Mouse (Mus musculus): ENCODE data around the gene Serinc3. TPM values are rescaled to one million over a fixed set of nuclear protein-coding genes. Genes with fewer than 3 reads are reported as not detected.

Gene Serinc3
- polyA plus RNA-seq, 1 experiment, result 31.2 TPM

DNA sequence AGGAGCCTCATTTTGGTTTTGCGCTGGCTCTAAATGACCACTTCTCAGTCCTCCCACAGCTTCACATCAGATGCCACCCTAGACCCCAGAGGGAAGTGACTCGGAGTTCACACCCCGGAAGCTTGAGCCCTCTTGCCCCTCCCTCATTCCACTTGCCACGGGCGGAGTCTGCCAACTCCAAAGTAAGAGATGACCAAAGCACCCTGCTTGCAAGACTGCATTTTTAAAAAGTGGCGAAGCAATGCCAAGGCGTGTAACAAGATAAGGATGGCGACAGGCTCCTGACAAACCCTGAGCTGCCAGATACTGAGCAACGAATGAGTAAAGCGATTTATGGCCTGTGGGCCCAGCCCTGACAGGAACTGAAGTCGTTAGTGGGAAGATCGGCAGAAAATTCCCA, 54.7 kb downstream of the Serinc3 start:
- peak overlapping the region; percentile 68 for H3K4me3 ChIP-seq (replicated peaks)
- no peaks in the 10 kb centered on the region for H3K36me3 ChIP-seq (replicated peaks; ENCODE audit: low read length)
- peaks cover 59% of the 10 kb centered on the region for H3K4me1 ChIP-seq

DNA sequence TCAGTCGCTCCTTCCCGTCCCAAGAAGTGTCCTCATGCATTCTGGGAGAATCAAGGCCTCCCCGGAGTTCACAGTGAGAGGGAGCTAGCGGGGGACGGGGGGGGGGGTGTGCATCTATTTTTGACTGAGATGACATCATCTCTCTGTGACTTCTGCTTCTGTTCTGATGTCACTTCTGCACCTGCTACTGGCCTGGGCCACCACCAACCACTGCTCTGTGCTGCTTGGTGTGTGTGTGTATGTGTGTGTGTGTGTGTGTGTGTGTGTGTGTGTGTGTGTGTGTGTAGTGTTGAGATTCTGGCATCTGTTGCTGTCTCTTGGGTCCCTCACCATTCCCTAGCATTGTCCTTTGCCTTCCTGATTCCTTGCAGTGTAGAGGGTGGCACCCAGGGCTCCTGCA, 57.4 kb downstream of the Serinc3 start:
- no peak overlapping the region for H3K4me3 ChIP-seq (replicated peaks)
- peaks cover 10% of the 10 kb centered on the region for H3K27me3 ChIP-seq (replicated peaks)
- peaks cover 50% of the 10 kb centered on the region for H3K4me1 ChIP-seq
- no peak for TF ChIP-seq FLI1 (IDR thresholded peaks at IDR 0.05; ENCODE audit: low read length)
- TF ChIP-seq GATA1 (IDR thresholded peaks at IDR 0.05; ENCODE audit: borderline replicate concordance, low read length), result no peak
- H3K36me3 ChIP-seq (replicated peaks; ENCODE audit: low read length), result no peaks in the 10 kb centered on the region
- H3K9me3 ChIP-seq, result no peaks in the 10 kb centered on the region

More for the DNA sequence above, 54.7 kb downstream of the Serinc3 start:
- TF ChIP-seq GATA1 (IDR thresholded peaks at IDR 0.05; ENCODE audit: borderline replicate concordance, low read length) (no peak), FLI1 (IDR thresholded peaks at IDR 0.05; ENCODE audit: low read length) (no peak)
- H3K9me3 ChIP-seq, result no peaks in the 10 kb centered on the region
- H3K27me3 ChIP-seq (replicated peaks), result peaks cover 6% of the 10 kb centered on the region

DNA sequence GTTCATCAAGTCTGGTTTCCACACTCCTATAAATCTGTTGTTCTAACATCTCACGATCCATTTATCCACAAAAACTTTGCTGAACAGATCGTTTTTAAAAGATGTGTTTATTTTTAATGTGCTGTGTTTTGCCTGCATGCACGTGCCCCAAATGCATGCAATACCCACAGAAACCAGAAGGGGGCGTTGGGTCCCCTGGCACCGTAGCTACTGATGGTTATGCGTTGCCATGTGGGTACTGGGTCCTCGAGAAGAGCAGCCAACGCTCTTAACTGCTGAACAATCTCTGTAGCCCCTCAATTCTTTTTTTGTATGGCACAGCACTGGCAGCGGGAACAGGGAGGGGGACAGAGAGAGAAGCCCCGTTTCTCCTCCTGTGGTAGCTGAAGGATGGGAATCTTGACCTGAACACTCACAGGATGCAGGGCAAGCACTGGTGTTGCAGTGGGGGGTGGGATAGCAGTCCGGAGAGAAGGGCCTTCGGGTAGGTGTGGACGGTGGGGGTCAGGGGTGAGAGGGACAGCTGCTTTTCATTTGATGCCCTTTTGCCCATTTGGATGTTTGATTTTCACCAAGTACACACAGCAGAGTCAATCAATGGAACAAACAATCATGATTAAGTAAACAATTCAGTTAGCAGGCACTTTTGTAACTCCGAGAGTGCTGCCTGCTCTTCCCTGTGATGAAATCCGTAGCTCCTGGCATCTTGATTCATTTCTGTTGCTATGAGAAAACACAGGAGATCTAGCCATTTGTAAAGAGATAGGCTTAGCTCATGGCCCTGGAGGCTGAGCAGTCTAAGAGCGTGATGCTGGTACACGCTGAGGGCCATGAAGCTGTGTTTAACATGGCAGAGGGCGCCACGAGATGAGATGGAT, 58.3 kb downstream of the Serinc3 start:
- peaks cover 12% of the 10 kb centered on the region for H3K27me3 ChIP-seq (replicated peaks)
- peaks cover 50% of the 10 kb centered on the region for H3K4me1 ChIP-seq
- no peak for TF ChIP-seq FLI1 (IDR thresholded peaks at IDR 0.05; ENCODE audit: low read length)
- no peak for TF ChIP-seq GATA1 (IDR thresholded peaks at IDR 0.05; ENCODE audit: borderline replicate concordance, low read length)
- H3K4me3 ChIP-seq (replicated peaks), result peak overlapping the region; percentile 48
- H3K9me3 ChIP-seq, result no peaks in the 10 kb centered on the region
- no peaks in the 10 kb centered on the region for H3K36me3 ChIP-seq (replicated peaks; ENCODE audit: low read length)

DNA sequence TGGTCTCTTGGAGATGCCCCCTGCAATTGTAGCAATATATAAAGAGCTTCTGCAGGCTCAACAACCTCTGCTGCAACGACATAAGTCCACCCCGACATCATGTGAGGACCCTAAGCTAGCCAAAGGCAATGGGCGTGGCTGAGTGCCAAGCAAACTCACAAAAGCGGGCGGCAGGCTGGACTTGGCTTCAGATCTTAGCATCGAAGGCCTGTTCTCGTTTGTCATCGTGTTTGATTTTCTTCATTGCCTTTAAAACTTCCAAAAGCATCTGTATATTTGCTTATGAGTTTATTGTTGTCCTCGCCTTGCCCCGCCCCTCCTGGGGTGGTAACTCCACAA, 60.9 kb downstream of the Serinc3 start:
- Histone ChIP-seq H3K4me1 (peaks cover 28% of the 10 kb centered on the region), H3K36me3 (replicated peaks; ENCODE audit: low read length) (no peaks in the 10 kb centered on the region), H3K4me3 (replicated peaks) (no peak overlapping the region), H3K9me3 (no peaks in the 10 kb centered on the region), H3K27me3 (replicated peaks) (peaks cover 26% of the 10 kb centered on the region)
- no peak for TF ChIP-seq FLI1 (IDR thresholded peaks at IDR 0.05; ENCODE audit: low read length)
- TF ChIP-seq GATA1 (IDR thresholded peaks at IDR 0.05; ENCODE audit: borderline replicate concordance, low read length), result no peak

DNA sequence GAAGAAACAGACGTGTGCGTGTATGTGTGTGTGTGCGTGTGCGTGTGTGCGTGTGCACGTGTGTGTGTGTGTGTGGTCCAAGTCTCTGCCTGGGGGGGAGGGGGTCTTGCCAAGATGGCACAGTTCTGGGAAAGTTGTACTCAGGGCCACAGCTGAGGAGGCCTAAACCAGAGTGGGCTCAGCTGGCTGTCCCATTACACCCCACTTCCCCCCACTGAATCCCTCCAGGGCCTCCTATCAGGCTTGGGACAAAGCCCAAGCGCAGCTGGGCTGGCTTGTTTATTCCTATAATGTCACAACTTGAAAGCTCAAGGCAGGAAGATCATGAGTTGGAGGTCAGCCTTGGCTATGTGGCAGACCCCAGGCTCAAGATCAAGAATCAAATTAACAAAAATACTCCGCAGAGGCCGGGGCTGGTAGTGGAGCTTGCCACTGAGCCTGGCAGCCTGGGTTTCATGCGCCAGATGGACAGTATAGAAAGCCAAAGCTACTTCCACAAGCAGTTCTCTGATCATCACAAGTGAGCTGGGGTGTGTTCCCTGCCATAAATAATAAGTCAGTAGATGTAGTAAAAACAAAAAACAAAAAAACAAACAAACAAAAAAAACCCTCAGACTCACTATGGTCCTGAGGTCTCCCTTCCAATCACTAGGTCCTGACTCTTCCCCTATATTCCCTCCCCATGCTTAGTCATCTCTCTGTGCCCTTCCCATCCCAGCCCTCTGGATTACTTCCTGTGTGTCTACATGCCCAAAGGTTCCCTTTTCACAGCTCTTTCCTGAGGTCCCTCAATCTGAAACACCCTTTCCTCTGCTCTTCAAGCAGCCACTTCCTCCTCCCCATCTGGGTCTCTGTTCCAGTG, 61.5 kb downstream of the Serinc3 start:
- Histone ChIP-seq H3K9me3 (no peaks in the 10 kb centered on the region), H3K27me3 (replicated peaks) (peaks cover 30% of the 10 kb centered on the region)

GRCm38 (mm10) chr2:163580069-163580945, 64.6 kb downstream of the Serinc3 start:
- H3K27me3 ChIP-seq (replicated peaks), result peaks cover 44% of the 10 kb centered on the region

More for the DNA sequence above, 61.5 kb downstream of the Serinc3 start:
- peaks cover 24% of the 10 kb centered on the region for H3K4me1 ChIP-seq
- no peak overlapping the region for H3K4me3 ChIP-seq (replicated peaks)
- TF ChIP-seq FLI1 (IDR thresholded peaks at IDR 0.05; ENCODE audit: low read length), result no peak
- TF ChIP-seq GATA1 (IDR thresholded peaks at IDR 0.05; ENCODE audit: borderline replicate concordance, low read length), result no peak
- no peaks in the 10 kb centered on the region for H3K36me3 ChIP-seq (replicated peaks; ENCODE audit: low read length)

DNA sequence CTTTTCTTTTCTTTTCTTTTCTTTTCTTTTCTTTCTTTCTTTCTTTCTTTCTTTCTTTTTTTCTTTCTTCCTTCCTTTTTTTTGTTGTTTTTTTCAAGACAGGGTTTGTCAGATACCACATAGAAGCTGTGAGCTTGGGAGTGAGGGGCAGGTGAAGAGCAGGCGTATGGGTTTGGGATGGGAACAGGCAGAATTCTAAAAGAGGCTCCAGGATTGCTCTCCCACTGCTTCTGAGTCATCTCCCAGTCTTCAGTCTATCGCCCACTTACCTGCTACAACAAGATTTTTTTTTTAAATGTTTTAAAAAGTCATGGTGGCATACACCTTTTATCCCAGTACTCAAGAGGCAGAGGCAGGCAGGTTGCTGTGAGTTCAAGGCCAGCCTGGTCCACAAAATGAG, 66.9 kb downstream of the Serinc3 start:
- Histone ChIP-seq H3K9me3 (no peaks in the 10 kb centered on the region), H3K36me3 (replicated peaks; ENCODE audit: low read length) (no peaks in the 10 kb centered on the region), H3K27me3 (replicated peaks) (peaks cover 64% of the 10 kb centered on the region), H3K4me1 (peaks cover 11% of the 10 kb centered on the region), H3K4me3 (replicated peaks) (no peak overlapping the region)
- TF ChIP-seq GATA1 (IDR thresholded peaks at IDR 0.05; ENCODE audit: borderline replicate concordance, low read length) (no peak), FLI1 (IDR thresholded peaks at IDR 0.05; ENCODE audit: low read length) (no peak)

More at GRCm38 (mm10) chr2:163580069-163580945, 64.6 kb downstream of the Serinc3 start:
- Histone ChIP-seq H3K36me3 (replicated peaks; ENCODE audit: low read length) (no peaks in the 10 kb centered on the region), H3K4me1 (peaks cover 17% of the 10 kb centered on the region), H3K9me3 (no peaks in the 10 kb centered on the region), H3K4me3 (replicated peaks) (no peak overlapping the region)
- TF ChIP-seq FLI1 (IDR thresholded peaks at IDR 0.05; ENCODE audit: low read length) (no peak), GATA1 (IDR thresholded peaks at IDR 0.05; ENCODE audit: borderline replicate concordance, low read length) (no peak)

- peak overlapping the region; percentile 84 for H3K4me3 ChIP-seq (replicated peaks)
- H3K4me1 ChIP-seq, result peaks cover 11% of the 10 kb centered on the region
- H3K27me3 ChIP-seq (replicated peaks), result peaks cover 72% of the 10 kb centered on the region
- H3K9me3 ChIP-seq, result no peaks in the 10 kb centered on the region
- H3K36me3 ChIP-seq (replicated peaks; ENCODE audit: low read length), result no peaks in the 10 kb centered on the region
- TF ChIP-seq GATA1 (IDR thresholded peaks at IDR 0.05; ENCODE audit: borderline replicate concordance, low read length) (no peak), FLI1 (IDR thresholded peaks at IDR 0.05; ENCODE audit: low read length) (no peak)
Observed at GRCm38 (mm10) chr2:163575248-163575647, 69.7 kb downstream of the Serinc3 start.

DNA sequence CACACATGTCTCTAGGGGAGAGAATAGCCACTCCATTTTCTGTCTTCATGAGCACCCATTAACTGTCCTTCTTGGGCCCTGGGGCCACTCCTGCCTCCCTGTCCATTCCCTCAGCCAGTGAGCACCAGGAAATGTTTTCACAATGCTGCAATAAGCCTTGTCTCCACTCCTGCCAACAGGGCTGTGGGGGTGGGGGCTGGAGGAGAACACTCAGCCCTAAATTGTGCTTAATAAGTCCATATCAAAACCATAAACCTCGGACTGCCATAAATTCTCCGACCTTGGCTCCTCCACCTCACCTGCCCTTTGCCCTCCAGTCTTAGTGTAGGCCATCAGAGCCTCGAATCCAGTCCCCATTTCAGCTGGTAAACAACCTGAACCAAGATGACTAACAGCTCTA, 70.6 kb downstream of the Serinc3 start:
- peaks cover 72% of the 10 kb centered on the region for H3K27me3 ChIP-seq (replicated peaks)
- H3K4me1 ChIP-seq, result peaks cover 11% of the 10 kb centered on the region
- H3K36me3 ChIP-seq (replicated peaks; ENCODE audit: low read length), result no peaks in the 10 kb centered on the region
- no peak overlapping the region for H3K4me3 ChIP-seq (replicated peaks)
- H3K9me3 ChIP-seq, result no peaks in the 10 kb centered on the region
- no peak for TF ChIP-seq GATA1 (IDR thresholded peaks at IDR 0.05; ENCODE audit: borderline replicate concordance, low read length)
- TF ChIP-seq FLI1 (IDR thresholded peaks at IDR 0.05; ENCODE audit: low read length), result no peak

Other genes starting within 250 kb of the Serinc3 start
- 0.13 and 1.0 TPM in 2 replicates for gene Jph2, start 247.1 kb downstream of the Serinc3 start, polyA plus RNA-seq (2012; ENCODE audit: insufficient read depth, low replicate concordance)
- gene Oser1, start 220.4 kb downstream of the Serinc3 start, polyA plus RNA-seq (2012; ENCODE audit: insufficient read depth, low replicate concordance), result 2.4 and 3.5 TPM in 2 replicates
- 0.47 TPM in 1 of 2 replicates, not detected in the other for gene Gdap1l1, start 206.7 kb downstream of the Serinc3 start, polyA plus RNA-seq (2012; ENCODE audit: insufficient read depth, low replicate concordance)
- 0.68 and 1.1 TPM in 2 replicates for gene Fitm2, start 172.5 kb downstream of the Serinc3 start, polyA plus RNA-seq (2012; ENCODE audit: insufficient read depth, low replicate concordance)
- gene R3hdml, start 152.8 kb downstream of the Serinc3 start, polyA plus RNA-seq (2012; ENCODE audit: insufficient read depth, low replicate concordance), result not detected in 2 replicates
- gene Hnf4a, start 138.3 kb downstream of the Serinc3 start, polyA plus RNA-seq (2012; ENCODE audit: insufficient read depth, low replicate concordance), result 0.08 TPM in 1 of 2 replicates, not detected in the other
- 5.6 and 12.6 TPM in 2 replicates for gene Ttpal, start 42.8 kb downstream of the Serinc3 start, polyA plus RNA-seq (2012; ENCODE audit: insufficient read depth, low replicate concordance)
- gene Pkig, start 13.3 kb upstream of the Serinc3 start, polyA plus RNA-seq (2012; ENCODE audit: insufficient read depth, low replicate concordance), result 348 and 581 TPM in 2 replicates
- gene Ada, start 105.1 kb upstream of the Serinc3 start, polyA plus RNA-seq (2012; ENCODE audit: insufficient read depth, low replicate concordance), result 6.1 and 21.4 TPM in 2 replicates
- not detected in 2 replicates for gene Ccn5, start 175.7 kb upstream of the Serinc3 start, polyA plus RNA-seq (2012; ENCODE audit: insufficient read depth, low replicate concordance)
- not detected in 2 replicates for gene Kcnk15, start 208.5 kb upstream of the Serinc3 start, polyA plus RNA-seq (2012; ENCODE audit: insufficient read depth, low replicate concordance)

Data from megakaryocyte, embryonic 14.5 days (primary cell).